Mouse (Mus musculus) frontal cortex, postnatal 10 days (tissue): Measurements from ENCODE around the gene Tbce.
"Not testable (repeated sequence)": the region's sequence is repeated elsewhere in the genome, so short reads cannot be mapped to it uniquely, and the experiment has no call there.

Experiments
- DNase-seq, 2 experiments: peaks; one replicate each; pipeline ENCODE4 v3.0.0; 2022; ENCODE audit warnings: low spot score in 2 of 2, mixed read lengths in 1 of 2

The Tbce gene

DNA sequence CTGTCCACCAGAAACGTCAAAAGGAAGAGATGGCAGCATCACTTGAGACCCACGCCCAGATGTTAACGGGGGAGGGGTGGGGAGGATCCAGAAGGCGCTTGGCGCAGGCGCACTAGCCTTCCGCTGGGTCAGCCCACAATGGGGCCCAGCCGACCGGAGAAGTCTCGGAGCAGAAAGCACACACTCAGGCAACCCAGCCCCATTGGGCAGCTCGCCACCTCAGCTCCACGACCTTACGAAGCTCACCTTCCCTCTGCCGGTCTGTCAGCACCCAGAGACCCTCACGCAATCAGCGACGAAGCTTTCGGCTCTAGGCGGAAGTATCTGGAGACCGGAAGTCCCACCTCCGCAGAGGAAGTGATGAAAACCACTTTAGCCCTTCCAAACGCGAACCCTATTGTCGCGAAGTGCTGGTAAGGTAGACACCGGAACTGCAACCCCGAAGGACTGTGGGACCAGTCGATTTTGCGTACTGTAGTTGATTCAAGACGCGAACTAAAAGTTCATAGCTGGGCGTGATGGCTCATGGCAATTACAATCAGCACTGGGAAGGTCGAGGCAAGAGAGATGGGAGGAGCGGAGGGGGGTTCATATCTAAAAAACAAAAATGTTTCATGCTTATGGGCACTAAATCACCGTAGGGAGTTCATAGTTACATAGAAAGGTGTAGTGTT, at the start of gene Tbce:
Tbce (minus strand) TSS at position 347 of the 674 bp plus-strand sequence.
- DNase-seq = peak; percentile 88 to 89

GRCm38 (mm10) chr13:14088669-14089068, 49.2 kb upstream of the Tbce start:
- DNase-seq = no peak

GRCm38 (mm10) chr13:14075326-14075725, 35.9 kb upstream of the Tbce start:
- no peak for DNase-seq

GRCm38 (mm10) chr13:14074371-14074770, 34.9 kb upstream of the Tbce start:
- no peak for DNase-seq

DNA sequence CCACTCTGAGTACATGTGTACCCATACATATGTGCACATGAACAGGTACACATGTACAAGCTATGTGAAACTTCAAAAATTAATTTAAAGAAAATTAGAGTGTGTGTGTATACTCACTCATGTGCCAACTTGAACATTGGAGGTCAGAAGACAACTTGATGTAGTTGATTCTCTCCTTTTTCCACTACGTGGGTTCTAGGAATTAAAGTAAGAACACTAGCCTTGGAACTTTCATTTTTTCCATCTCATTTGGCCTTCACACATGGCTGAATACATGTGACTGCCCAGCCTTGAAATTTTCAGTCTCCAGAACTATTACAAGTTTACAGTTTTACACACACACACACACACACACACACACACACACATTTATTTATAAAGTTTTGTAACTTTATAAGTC, 29.9 kb upstream of the Tbce start:
- DNase-seq = no peak

DNA sequence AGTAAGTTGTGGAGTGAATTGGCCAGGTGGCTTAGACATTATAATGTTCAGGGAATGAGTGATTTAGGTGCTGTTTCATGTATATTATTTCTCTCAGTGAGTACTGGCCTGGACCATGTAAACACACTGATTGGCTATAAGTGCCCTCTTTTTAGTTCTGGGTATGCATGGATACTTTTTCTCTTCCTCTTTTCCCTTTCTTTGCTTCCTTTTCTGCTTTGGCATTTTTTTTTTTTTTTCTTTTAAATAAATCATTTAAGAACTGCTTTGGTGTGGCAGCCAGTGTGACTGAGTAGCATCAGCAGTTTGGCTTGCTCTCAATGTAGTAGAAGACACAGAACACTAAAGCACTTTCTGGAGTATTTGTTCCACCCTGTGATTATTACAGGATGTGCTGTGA, 28.6 kb upstream of the Tbce start:
- DNase-seq = no peak

- DNase-seq = no peak
These were observed 26.3 kb upstream of the Tbce start for GRCm38 (mm10) chr13:14065701-14066100.

DNA sequence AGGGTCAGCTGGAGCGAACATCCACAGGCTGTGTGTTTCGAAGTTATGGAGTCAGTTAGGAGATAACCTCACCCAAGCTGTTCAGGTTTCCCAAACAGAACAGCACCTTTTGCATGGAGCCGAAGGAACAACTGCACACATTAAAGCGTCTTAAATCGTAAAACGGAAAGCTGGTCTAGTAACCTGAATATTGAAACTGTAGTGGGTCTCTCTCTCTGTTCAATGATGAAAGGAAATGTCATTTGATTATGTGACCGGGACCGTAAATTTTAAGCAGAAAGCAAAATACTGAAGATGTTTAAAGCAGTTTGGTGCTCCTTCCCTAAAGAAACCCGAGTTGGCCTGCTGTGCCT, 25.6 kb upstream of the Tbce start:
- DNase-seq = no peak

- DNase-seq = peak; percentile 36 to 41
These were observed 25.0 kb upstream of the Tbce start for GRCm38 (mm10) chr13:14064341-14065027.

- no peak for DNase-seq
These were observed 24.5 kb upstream of the Tbce start for GRCm38 (mm10) chr13:14063942-14064271.

DNA sequence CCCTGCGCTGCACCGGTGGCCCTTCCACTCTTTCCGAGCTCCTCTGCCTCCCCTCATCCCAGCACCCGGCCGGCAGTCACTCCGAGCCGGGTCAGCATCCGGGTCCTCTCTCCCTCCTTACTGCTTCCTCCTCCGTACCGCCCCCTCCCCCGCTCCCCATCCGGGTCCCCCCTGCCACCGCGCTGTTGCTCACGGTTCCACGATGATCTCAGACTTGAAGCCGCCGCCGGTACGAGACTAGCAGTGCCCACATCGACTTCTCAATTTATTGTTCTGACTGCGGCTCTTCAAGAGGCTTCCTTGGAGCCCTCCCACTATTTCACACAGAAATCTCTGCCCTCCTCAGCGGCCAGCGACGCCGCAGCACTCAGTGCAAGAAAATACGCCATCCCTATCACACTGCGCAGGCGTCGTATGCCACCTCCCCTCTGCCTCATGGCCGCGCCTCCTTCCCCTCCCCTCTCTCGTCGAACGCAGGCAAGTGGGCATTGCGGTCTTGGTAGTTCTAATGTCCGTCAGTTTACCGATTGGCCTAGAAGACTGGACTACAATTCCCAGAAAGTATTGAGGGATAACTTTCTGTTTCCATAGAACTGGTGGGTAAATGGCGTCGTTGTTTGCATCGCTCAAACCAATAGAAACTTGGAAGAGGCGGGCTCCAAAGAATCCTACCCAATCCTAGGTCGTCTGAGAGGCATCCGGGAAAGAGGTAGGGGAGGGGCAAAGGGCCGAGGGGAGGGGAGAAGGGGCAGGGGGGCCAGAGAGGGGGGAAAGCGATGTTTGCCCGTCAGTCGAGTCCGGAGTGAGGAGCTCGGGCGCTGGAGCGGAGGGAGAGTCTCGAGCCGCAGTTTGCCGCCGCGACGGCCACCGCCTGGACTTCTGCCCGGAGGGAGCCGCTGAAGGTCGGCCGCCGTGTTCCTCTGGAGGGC, 23.8 kb upstream of the Tbce start, which contains the start of the genes Arid4b and Ggps1:
Arid4b (plus strand) TSS at position 220 of the 929 bp plus-strand sequence.
Ggps1 (minus strand) TSS at position 476 of the 929 bp plus-strand sequence.
- peak; percentile 95 to 98 for DNase-seq

- DNase-seq = no peak
These were observed 23.0 kb upstream of the Tbce start for GRCm38 (mm10) chr13:14062209-14063012.

DNA sequence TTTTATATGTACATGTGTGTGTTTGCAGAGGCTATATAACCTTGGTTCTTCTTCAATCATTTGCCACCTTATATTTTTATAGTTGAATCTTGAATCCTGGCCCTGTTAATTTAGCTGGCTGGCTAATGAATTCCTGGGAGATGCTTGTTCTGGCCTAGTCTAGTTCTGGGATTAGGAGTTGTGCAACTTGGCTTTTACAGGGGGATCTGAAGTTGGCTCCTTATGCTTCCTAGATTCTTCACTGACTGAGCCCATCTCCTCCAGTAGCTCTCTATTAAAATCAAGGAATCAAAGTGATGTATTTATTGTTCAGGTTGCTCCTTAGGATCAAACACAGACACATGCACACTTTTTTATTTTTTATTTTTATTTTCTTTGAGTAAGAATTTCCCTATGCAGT, 20.1 kb upstream of the Tbce start:
- DNase-seq = no peak

DNA sequence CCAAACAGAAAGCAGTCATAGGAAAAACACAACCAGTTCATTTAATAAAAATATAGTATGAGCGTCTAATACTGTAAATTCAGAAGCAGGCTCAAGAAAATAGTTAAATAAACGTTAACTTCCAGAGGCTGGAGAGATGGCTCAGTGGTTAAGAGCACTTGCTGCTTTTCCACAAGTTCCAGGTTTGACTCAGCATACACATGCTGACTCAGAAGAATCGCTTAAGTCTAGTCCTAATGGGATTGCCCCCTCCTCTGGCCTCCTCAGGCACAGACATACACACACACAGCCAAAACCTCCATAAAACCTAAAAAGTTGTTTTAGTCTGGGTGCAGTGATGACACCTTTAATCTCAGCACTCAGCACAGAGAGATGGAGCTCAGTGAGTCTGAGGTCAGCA, 17.4 kb upstream of the Tbce start:
- no peak for DNase-seq

- no peak for DNase-seq
These were observed 10.4 kb upstream of the Tbce start for GRCm38 (mm10) chr13:14049878-14050277.

- no peak for DNase-seq
These were observed 5.1 kb upstream of the Tbce start for GRCm38 (mm10) chr13:14044521-14044920.

GRCm38 (mm10) chr13:14043851-14044250, 4.4 kb upstream of the Tbce start:
- no peak for DNase-seq

- no peak for DNase-seq
These were observed 748 bp upstream of the Tbce start for GRCm38 (mm10) chr13:14040186-14040585.

DNA sequence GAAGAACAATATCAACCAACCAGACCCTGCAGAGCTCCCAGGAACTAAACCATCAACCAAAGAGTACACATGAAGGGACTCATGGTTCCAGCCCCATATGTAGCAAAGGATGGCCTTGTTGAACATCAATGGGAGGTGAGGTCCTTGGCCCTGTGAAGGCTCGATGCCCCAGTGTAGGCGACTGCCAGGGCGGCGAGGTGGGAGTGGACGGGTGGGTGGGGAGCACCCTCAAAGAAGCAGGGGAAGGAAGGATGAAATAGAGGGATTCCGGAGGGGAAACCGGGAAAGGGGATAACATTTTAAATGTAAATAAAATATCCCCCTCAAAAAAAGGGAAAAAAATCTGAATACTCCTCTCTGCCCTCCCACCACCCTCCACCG, 537 bp downstream of the Tbce start:
- DNase-seq = peak in 1 of 2 experiments; percentile 15

GRCm38 (mm10) chr13:14035875-14036630, 3.4 kb downstream of the Tbce start:
- DNase-seq = no peak

DNA sequence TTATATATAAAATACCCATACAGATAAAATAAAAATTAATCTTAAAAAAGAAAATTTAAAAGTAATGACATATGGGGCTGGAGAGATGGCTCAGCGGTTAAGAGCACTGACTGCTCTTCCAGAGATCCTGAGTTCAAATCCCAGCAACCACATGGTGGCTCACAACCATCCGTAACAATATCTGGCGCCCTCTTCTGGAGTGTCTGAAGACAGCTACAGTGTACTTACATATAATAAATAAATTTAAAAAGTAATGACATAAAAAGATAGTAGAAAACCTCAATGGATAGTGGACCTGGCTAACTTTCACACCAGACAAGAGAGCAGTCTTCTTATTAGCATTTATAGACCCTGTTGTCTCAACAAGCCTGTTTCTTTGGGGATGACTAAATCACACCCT, 4.1 kb downstream of the Tbce start:
- not testable (repeated sequence) for DNase-seq
